Mouse (Mus musculus) megakaryocyte, embryonic 14.5 days (primary cell): ENCODE results near the gene Ptprm. TPM values are rescaled to one million over a fixed set of nuclear protein-coding genes. Genes with fewer than 3 reads are reported as not detected.
A peak's percentile ranks its signal among the peaks of the same experiment; 100 is the strongest.
"Not testable (repeated sequence)": the region's sequence is repeated elsewhere in the genome, so short reads cannot be mapped to it uniquely, and the experiment has no call there.

ENCODE experiments used
- H3K27me3 ChIP-seq: replicated peaks from 2 replicates; pipeline ENCODE3; 2012; ENCODE audit warnings: inconsistent platforms
- H3K36me3 ChIP-seq: replicated peaks from 2 replicates; pipeline ENCODE3; 2012; ENCODE audit warnings: low read length, inconsistent platforms, mixed read lengths
- H3K4me1 ChIP-seq: 2 replicates; pipeline ENCODE4 v1.6.1; 2012; ENCODE audit warnings: inconsistent platforms
- H3K4me3 ChIP-seq: replicated peaks from 2 replicates; pipeline ENCODE3; 2012; ENCODE audit warnings: moderate library complexity, mild to moderate bottlenecking, inconsistent platforms
- H3K9me3 ChIP-seq: 2 replicates; pipeline ENCODE4 v1.6.1; 2012; ENCODE audit warnings: inconsistent platforms
- FLI1 ChIP-seq: IDR thresholded peaks from 2 replicates; pipeline ENCODE4 v1.6.1; 2012; ENCODE audit warnings: low read length, inconsistent platforms, mixed read lengths
- GATA1 ChIP-seq: IDR thresholded peaks from 3 replicates; pipeline ENCODE4 v1.6.1; 2012; ENCODE audit warnings: mixed read lengths, low read length, inconsistent platforms, borderline replicate concordance
- polyA plus RNA-seq: library from polyadenylated mRNA; stranded (reverse); fragments of >175 nt; gene quantifications from 2 replicates; pipeline ENCODE4 v1.2.3, GENCODE M21; 2012; ENCODE audit warnings: low replicate concordance; ENCODE audit not compliant: insufficient read depth

The Ptprm gene
- polyA plus RNA-seq, 1 experiment: not detected

GRCm38 (mm10) chr17:66880969-66881701, 473.1 kb downstream of the Ptprm start:
- Histone ChIP-seq H3K9me3 (peaks cover 35% of the 10 kb centered on the region), H3K4me1 (no peaks in the 10 kb centered on the region), H3K36me3 (no peaks in the 10 kb centered on the region), H3K27me3 (no peaks in the 10 kb centered on the region), H3K4me3 (no peak overlapping the region)
- TF ChIP-seq GATA1: no peak
- no peak for TF ChIP-seq FLI1

GRCm38 (mm10) chr17:66879151-66879550, 475.1 kb downstream of the Ptprm start:
- Histone ChIP-seq H3K4me3 (no peak overlapping the region), H3K4me1 (no peaks in the 10 kb centered on the region), H3K27me3 (no peaks in the 10 kb centered on the region), H3K9me3 (peaks cover 32% of the 10 kb centered on the region), H3K36me3 (no peaks in the 10 kb centered on the region)
- TF ChIP-seq FLI1 (no peak), GATA1 (no peak)

- Histone ChIP-seq H3K4me3 (no peak overlapping the region), H3K4me1 (no peaks in the 10 kb centered on the region), H3K27me3 (no peaks in the 10 kb centered on the region), H3K9me3 (peaks cover 33% of the 10 kb centered on the region), H3K36me3 (no peaks in the 10 kb centered on the region)
- TF ChIP-seq FLI1: no peak
- TF ChIP-seq GATA1: no peak
These were observed 476.7 kb downstream of the Ptprm start for GRCm38 (mm10) chr17:66877582-66877981.

GRCm38 (mm10) chr17:66874810-66875209, 479.4 kb downstream of the Ptprm start:
- TF ChIP-seq GATA1 (no peak), FLI1 (no peak)
- Histone ChIP-seq H3K27me3 (no peaks in the 10 kb centered on the region), H3K36me3 (no peaks in the 10 kb centered on the region), H3K4me3 (no peak overlapping the region), H3K9me3 (peaks cover 51% of the 10 kb centered on the region), H3K4me1 (no peaks in the 10 kb centered on the region)

GRCm38 (mm10) chr17:66871396-66871795, 482.9 kb downstream of the Ptprm start:
- peak overlapping the region; percentile 42 for H3K4me3 ChIP-seq
- H3K9me3 ChIP-seq: peaks cover 69% of the 10 kb centered on the region
- H3K4me1 ChIP-seq: no peaks in the 10 kb centered on the region
- TF ChIP-seq FLI1 (no peak), GATA1 (no peak)
- H3K27me3 ChIP-seq: no peaks in the 10 kb centered on the region
- no peaks in the 10 kb centered on the region for H3K36me3 ChIP-seq

GRCm38 (mm10) chr17:66869581-66870002, 484.7 kb downstream of the Ptprm start:
- Histone ChIP-seq H3K4me3 (no peak overlapping the region), H3K36me3 (no peaks in the 10 kb centered on the region), H3K4me1 (no peaks in the 10 kb centered on the region), H3K27me3 (no peaks in the 10 kb centered on the region), H3K9me3 (peaks cover 69% of the 10 kb centered on the region)
- no peak for TF ChIP-seq FLI1
- TF ChIP-seq GATA1: no peak

- peaks cover 54% of the 10 kb centered on the region for H3K9me3 ChIP-seq
- H3K36me3 ChIP-seq: no peaks in the 10 kb centered on the region
- H3K4me3 ChIP-seq: no peak overlapping the region
- no peak for TF ChIP-seq GATA1
- no peak for TF ChIP-seq FLI1
- H3K4me1 ChIP-seq: no peaks in the 10 kb centered on the region
- no peaks in the 10 kb centered on the region for H3K27me3 ChIP-seq
These were observed 489.8 kb downstream of the Ptprm start for GRCm38 (mm10) chr17:66864441-66864840.

GRCm38 (mm10) chr17:66861557-66861956, 492.7 kb downstream of the Ptprm start:
- Histone ChIP-seq H3K9me3 (peaks cover 48% of the 10 kb centered on the region), H3K4me1 (no peaks in the 10 kb centered on the region), H3K27me3 (no peaks in the 10 kb centered on the region), H3K4me3 (peak overlapping the region; percentile 6), H3K36me3 (no peaks in the 10 kb centered on the region)
- TF ChIP-seq FLI1: no peak
- no peak for TF ChIP-seq GATA1

GRCm38 (mm10) chr17:66858757-66859156, 495.5 kb downstream of the Ptprm start:
- Histone ChIP-seq H3K27me3 (no peaks in the 10 kb centered on the region), H3K4me1 (no peaks in the 10 kb centered on the region), H3K4me3 (no peak overlapping the region), H3K9me3 (peaks cover 40% of the 10 kb centered on the region), H3K36me3 (no peaks in the 10 kb centered on the region)
- no peak for TF ChIP-seq FLI1
- no peak for TF ChIP-seq GATA1

- Histone ChIP-seq H3K9me3 (peaks cover 33% of the 10 kb centered on the region), H3K36me3 (no peaks in the 10 kb centered on the region), H3K4me1 (no peaks in the 10 kb centered on the region), H3K4me3 (no peak overlapping the region), H3K27me3 (no peaks in the 10 kb centered on the region)
- TF ChIP-seq GATA1: no peak
- TF ChIP-seq FLI1: no peak
These were observed 501.8 kb downstream of the Ptprm start for GRCm38 (mm10) chr17:66852496-66852895.

GRCm38 (mm10) chr17:66847011-66847410, 507.2 kb downstream of the Ptprm start:
- H3K9me3 ChIP-seq: peaks cover 27% of the 10 kb centered on the region
- not testable (repeated sequence) for H3K4me3 ChIP-seq, H3K27me3 ChIP-seq, H3K36me3 ChIP-seq, H3K4me1 ChIP-seq
